Mouse (Mus musculus) MEL (cell line): ENCODE data around the gene Krtcap2.

ENCODE experiments used
- BHLHE40 ChIP-seq: IDR thresholded peaks from 2 replicates; pipeline ENCODE4 v1.6.1; 2012; ENCODE audit warnings: low read depth, mild to moderate bottlenecking, inconsistent platforms, low read length, improper control_type of control experiment, borderline replicate concordance
- CTCF ChIP-seq, 3 experiments: IDR thresholded peaks in 2 of 3; conservative IDR thresholded peaks in 1 of 3; 2 replicates each; pipeline ENCODE4 v1.5.1; 2011 to 2012; ENCODE audit warnings: low read length in 3 of 3, low read depth in 2 of 3, mild to moderate bottlenecking in 2 of 3, improper control_type of control experiment in 1 of 3, inconsistent platforms in 1 of 3, mixed read lengths in 1 of 3, moderate library complexity in 1 of 3; ENCODE audit not compliant: control insufficient read depth in 1 of 3, insufficient read depth in 1 of 3, poor library complexity in 1 of 3, severe bottlenecking in 1 of 3
- HCFC1 ChIP-seq: IDR thresholded peaks from 2 replicates; pipeline ENCODE4 v1.6.1; 2012; ENCODE audit warnings: low read depth, mild to moderate bottlenecking, inconsistent platforms, low read length, improper control_type of control experiment, moderate library complexity
- MXI1 ChIP-seq: IDR thresholded peaks from 2 replicates; pipeline ENCODE4 v1.6.1; 2011; ENCODE audit warnings: mild to moderate bottlenecking, low read depth, low read length, improper control_type of control experiment
- POLR2A ChIP-seq, 2 experiments: IDR thresholded peaks; 2 replicates each; pipeline ENCODE4 v1.6.1; 2011 to 2012; ENCODE audit warnings: low read length in 2 of 2, mild to moderate bottlenecking in 2 of 2, control low read depth in 1 of 2, improper control_type of control experiment in 1 of 2, low read depth in 1 of 2, moderate library complexity in 1 of 2; ENCODE audit not compliant: control insufficient read depth in 1 of 2, insufficient read depth in 1 of 2, poor library complexity in 1 of 2
- SMC3 ChIP-seq: IDR thresholded peaks from 2 replicates; pipeline ENCODE4 v1.6.1; 2011; ENCODE audit warnings: low read depth, low read length, improper control_type of control experiment
- TCF12 ChIP-seq: IDR thresholded peaks from 2 replicates; pipeline ENCODE4 v1.6.1; 2014; ENCODE audit warnings: low read depth, mild to moderate bottlenecking, inconsistent platforms, low read length, improper control_type of control experiment, moderate library complexity
- ZNF384 ChIP-seq: IDR thresholded peaks from 2 replicates; pipeline ENCODE4 v1.6.1; 2012; ENCODE audit warnings: low read depth, mild to moderate bottlenecking, inconsistent platforms, low read length, improper control_type of control experiment

- no peak for TF ChIP-seq CTCF (IDR thresholded peaks at IDR 0.05 in 2 of 3, conservative IDR thresholded peaks at IDR 0.05 in 1 of 3; ENCODE audit: control insufficient read depth in 1 of 3, insufficient read depth in 1 of 3, low read depth in 2 of 3, low read length in 3 of 3, poor library complexity in 1 of 3, severe bottlenecking in 1 of 3)
- no peak for TF ChIP-seq ZNF384
- no peak for TF ChIP-seq BHLHE40
- no peak for TF ChIP-seq HCFC1
- no peak for TF ChIP-seq SMC3
- TF ChIP-seq POLR2A (IDR thresholded peaks at IDR 0.05; ENCODE audit: control insufficient read depth in 1 of 2, insufficient read depth in 1 of 2, low read depth in 1 of 2, low read length in 2 of 2, poor library complexity in 1 of 2) = no peak
- TF ChIP-seq TCF12 = no peak
- TF ChIP-seq MXI1 = no peak
Measured at GRCm38 (mm10) chr3:89278643-89279042, 32.9 kb downstream of the Krtcap2 start.
